Mouse (Mus musculus) kidney, adult 2 months (tissue): Measurements from ENCODE around the gene Arhgef1.

Experiments
- CTCF ChIP-seq: fragments of 200-500 bp; conservative IDR thresholded peaks from 2 replicates; pipeline ENCODE4 v1.5.1; 2011; ENCODE audit warnings: low read depth, mild to moderate bottlenecking, control low read depth, low read length, moderate library complexity, mixed read lengths; ENCODE audit not compliant: insufficient read depth, insufficient read length
- POLR2A ChIP-seq: fragments of 200-500 bp; IDR thresholded peaks from one replicate; pipeline ENCODE4 v1.6.1; 2011; ENCODE audit warnings: low read depth, low read length, control low read depth

- TF ChIP-seq CTCF: peak; percentile 77
- TF ChIP-seq POLR2A: no peak
Measured at GRCm38 (mm10) chr7:24949958-24950623, 47.4 kb downstream of the Arhgef1 start.
